Mouse (Mus musculus): ENCODE measurements at regions not wholly inside any gene's neighbourhood (a gene's known extent, or its start where the extent isn't known, plus 50 kb on each side); places are given as distances from the start of the nearest gene placed in this dataset.

GRCm38 (mm10) chr16:62447380-62447779, 339.2 kb downstream of the Nsun3 start:
- DNase-seq (ENCODE audit: extremely low read depth): no peak
- Histone ChIP-seq H3K4me3 (replicated peaks in 1 of 3; ENCODE audit: low read depth in 2 of 3, low read length in 2 of 3, poor library complexity in 1 of 3) (no peak overlapping the region), H3K9ac (ENCODE audit: insufficient read depth, low read depth) (no peak overlapping the region), H3K27me3 (replicated peaks) (no peaks in the 10 kb centered on the region), H3K27ac (ENCODE audit: insufficient read depth, low read depth) (no peak overlapping the region), H3K4me2 (ENCODE audit: insufficient read depth, low read depth, poor library complexity, severe bottlenecking) (no peak overlapping the region), H3K79me2 (replicated peaks; ENCODE audit: control insufficient read depth, extremely low read depth, insufficient read depth, poor library complexity, severe bottlenecking) (no peaks in the 10 kb centered on the region), H3K4me1 (ENCODE audit: control insufficient read depth in 1 of 2, insufficient read depth in 2 of 2) (no peaks in the 10 kb centered on the region), H3K9me3 (replicated peaks; ENCODE audit: low read length) (no peaks in the 10 kb centered on the region), H3K36me3 (replicated peaks in 1 of 2; ENCODE audit: control insufficient read depth in 1 of 2, insufficient read depth in 1 of 2, low read length in 1 of 2) (no peaks in the 10 kb centered on the region)
- in situ Hi-C loops (cut with MboI; ENCODE audit: low pct_ligation_motif_present, low pct_unique_long_range_greater_than_20kb, low sequenced_read_pairs) (no loop called here), dilution Hi-C loops (cut with MboI; ENCODE audit: extremely low pct_ligation_motif_present, extremely low pct_unique_long_range_greater_than_20kb, low sequenced_read_pairs) (no loop called here)
- TF ChIP-seq ETS1 (conservative IDR thresholded peaks at IDR 0.05; ENCODE audit: low read depth, low read length) (no peak), ELF1 (IDR thresholded peaks at IDR 0.05; ENCODE audit: low read depth, low read length) (no peak), ZKSCAN1 (IDR thresholded peaks at IDR 0.05; ENCODE audit: borderline replicate concordance, low read depth, low read length) (no peak), PAX5 (IDR thresholded peaks at IDR 0.05; ENCODE audit: low read length) (no peak), TCF12 (IDR thresholded peaks at IDR 0.05; ENCODE audit: low read depth, low read length) (no peak), USF1 (IDR thresholded peaks at IDR 0.05; ENCODE audit: low read depth, low read length) (no peak)

GRCm38 (mm10) chr16:62441197-62441596, 345.4 kb downstream of the Nsun3 start:
- no peak overlapping the region for H3K27ac ChIP-seq (ENCODE audit: insufficient read depth, low read depth)
- dilution Hi-C loops (cut with MboI; ENCODE audit: extremely low pct_ligation_motif_present, extremely low pct_unique_long_range_greater_than_20kb, low sequenced_read_pairs): no loop called here
- no peaks in the 10 kb centered on the region for H3K9me3 ChIP-seq (replicated peaks; ENCODE audit: low read length)
- in situ Hi-C loops (cut with MboI; ENCODE audit: low pct_ligation_motif_present, low pct_unique_long_range_greater_than_20kb, low sequenced_read_pairs): no loop called here
- no peaks in the 10 kb centered on the region for H3K27me3 ChIP-seq (replicated peaks)
- H3K4me2 ChIP-seq (ENCODE audit: insufficient read depth, low read depth, poor library complexity, severe bottlenecking): no peak overlapping the region
- no peak for DNase-seq (ENCODE audit: extremely low read depth)
- H3K4me1 ChIP-seq (ENCODE audit: control insufficient read depth in 1 of 2, insufficient read depth in 2 of 2): no peaks in the 10 kb centered on the region
- no peak overlapping the region for H3K4me3 ChIP-seq (replicated peaks in 1 of 3; ENCODE audit: low read depth in 2 of 3, low read length in 2 of 3, poor library complexity in 1 of 3)
- H3K9ac ChIP-seq (ENCODE audit: insufficient read depth, low read depth): no peak overlapping the region
- TF ChIP-seq KAT2A (IDR thresholded peaks at IDR 0.05; ENCODE audit: insufficient replicate concordance, low read length) (no peak), JUN (IDR thresholded peaks at IDR 0.05; ENCODE audit: insufficient read depth, low read depth, low read length) (no peak), USF1 (IDR thresholded peaks at IDR 0.05; ENCODE audit: low read depth, low read length) (no peak)
- H3K79me2 ChIP-seq (replicated peaks; ENCODE audit: control insufficient read depth, extremely low read depth, insufficient read depth, poor library complexity, severe bottlenecking): no peaks in the 10 kb centered on the region
- no peaks in the 10 kb centered on the region for H3K36me3 ChIP-seq (replicated peaks in 1 of 2; ENCODE audit: control insufficient read depth in 1 of 2, insufficient read depth in 1 of 2, low read length in 1 of 2)

GRCm38 (mm10) chr16:62433125-62433524, 353.5 kb downstream of the Nsun3 start:
- Histone ChIP-seq H3K36me3 (replicated peaks in 1 of 2; ENCODE audit: control insufficient read depth in 1 of 2, insufficient read depth in 1 of 2, low read length in 1 of 2) (no peaks in the 10 kb centered on the region), H3K4me1 (ENCODE audit: control insufficient read depth in 1 of 2, insufficient read depth in 2 of 2) (no peaks in the 10 kb centered on the region), H3K27me3 (replicated peaks) (no peaks in the 10 kb centered on the region), H3K4me2 (ENCODE audit: insufficient read depth, low read depth, poor library complexity, severe bottlenecking) (no peak overlapping the region), H3K79me2 (replicated peaks; ENCODE audit: control insufficient read depth, extremely low read depth, insufficient read depth, poor library complexity, severe bottlenecking) (no peaks in the 10 kb centered on the region), H3K27ac (ENCODE audit: insufficient read depth, low read depth) (no peak overlapping the region), H3K4me3 (replicated peaks in 1 of 3; ENCODE audit: low read depth in 2 of 3, low read length in 2 of 3, poor library complexity in 1 of 3) (no peak overlapping the region), H3K9ac (ENCODE audit: insufficient read depth, low read depth) (no peak overlapping the region), H3K9me3 (replicated peaks; ENCODE audit: low read length) (no peaks in the 10 kb centered on the region)
- TF ChIP-seq CHD2 (IDR thresholded peaks at IDR 0.05; ENCODE audit: low read length): no peak
- no peak for TF ChIP-seq POLR2AphosphoS2 (IDR thresholded peaks at IDR 0.05; ENCODE audit: low read depth, low read length)
- no peak for TF ChIP-seq POLR2A (IDR thresholded peaks at IDR 0.05; ENCODE audit: low read depth, low read length)
- dilution Hi-C loops (cut with MboI; ENCODE audit: extremely low pct_ligation_motif_present, extremely low pct_unique_long_range_greater_than_20kb, low sequenced_read_pairs) (no loop called here), in situ Hi-C loops (cut with MboI; ENCODE audit: low pct_ligation_motif_present, low pct_unique_long_range_greater_than_20kb, low sequenced_read_pairs) (no loop called here)
- no peak for DNase-seq (ENCODE audit: extremely low read depth)
